12 mouse cellular contexts compared by ENCODE assay signal in the genomic region with DNA sequence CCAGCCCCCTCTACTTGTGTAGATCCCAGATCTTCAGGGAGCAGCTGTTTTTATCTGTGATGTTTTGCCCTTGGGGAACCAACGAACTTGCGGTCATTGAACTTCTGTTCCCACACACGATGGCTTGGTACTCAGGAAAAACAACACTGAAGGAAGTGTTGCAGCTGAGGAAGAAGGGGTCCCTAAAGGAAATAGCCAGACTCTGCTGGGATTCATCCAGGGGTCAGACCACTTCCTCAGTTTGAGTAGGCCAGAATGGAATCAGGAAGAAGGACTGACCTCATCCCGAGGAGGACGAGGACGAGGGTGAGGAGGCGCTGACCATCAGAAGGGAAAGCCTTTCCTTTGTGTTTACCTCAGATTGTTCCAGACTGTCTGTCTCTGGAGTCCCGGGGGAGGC. TPM values are rescaled to one million over a fixed set of nuclear protein-coding genes. Genes with fewer than 3 reads are reported as not detected.
DNase-seq lines count a peak whose midpoint lies in the region; ATAC-seq lines count a peak whose summit lies in the region.
"Had no signal": no experiment of that assay in that cellular context is flagged by ENCODE, and none has a peak within 500 bp of the region (broad histone marks: within the 10 kb centered on the region; RNA-seq: fewer than 3 reads in every experiment).

No protein-coding gene starts in this region.

- no peaks in the 10 kb centered on the region for H3K4me1 ChIP-seq in heart, embryonic 11.5 days (ENCODE audit: control insufficient read depth, insufficient read depth, low read length)
- H3K4me1 ChIP-seq in heart, embryonic 15.5 days (replicated peaks): no peaks in the 10 kb centered on the region
- H3K4me1 ChIP-seq in midbrain, embryonic 11.5 days (ENCODE audit: control insufficient read depth, insufficient read depth, low read length): no peaks in the 10 kb centered on the region
- H3K4me1 ChIP-seq: liver, embryonic 13.5 days had no signal

- no peak overlapping the region for H3K4me2 ChIP-seq in heart, embryonic 11.5 days
- no peak overlapping the region for H3K4me2 ChIP-seq in heart, embryonic 15.5 days
- no peak overlapping the region for H3K4me2 ChIP-seq in midbrain, embryonic 11.5 days
- H3K4me2 ChIP-seq: liver, embryonic 13.5 days had no signal

- no peak overlapping the region for H3K4me3 ChIP-seq in heart, embryonic 11.5 days (ENCODE audit: low read depth, low read length)
- no peak overlapping the region for H3K4me3 ChIP-seq in heart, embryonic 15.5 days
- H3K4me3 ChIP-seq in midbrain, embryonic 11.5 days (ENCODE audit: low read depth, low read length): no peak overlapping the region
- H3K4me3 ChIP-seq: liver, embryonic 13.5 days had no signal

- ATAC-seq in heart, embryonic 11.5 days (replicated peaks; ENCODE audit: insufficient number of reproducible peaks, low FRiP score, low TSS enrichment): no peak
- peak; percentile 66; the same call in 1 of the 2 replicates for ATAC-seq in heart, embryonic 15.5 days (replicated peaks; ENCODE audit: insufficient number of reproducible peaks, insufficient read depth, low FRiP score, low read depth)
- no peak for ATAC-seq in midbrain, embryonic 11.5 days (ENCODE audit: low FRiP score)

- no peaks in the 10 kb centered on the region for H3K36me3 ChIP-seq in heart, embryonic 11.5 days (ENCODE audit: control insufficient read depth, insufficient read depth, low read length)
- H3K36me3 ChIP-seq in heart, embryonic 15.5 days: peaks cover 8% of the 10 kb centered on the region; the same call in 1 of the 2 replicates
- no peaks in the 10 kb centered on the region for H3K36me3 ChIP-seq in midbrain, embryonic 11.5 days (ENCODE audit: control insufficient read depth, insufficient read depth, low read length)

- no peaks in the 10 kb centered on the region for H3K9me3 ChIP-seq in heart, embryonic 11.5 days (replicated peaks; ENCODE audit: control insufficient read depth, low read length)
- no peaks in the 10 kb centered on the region for H3K9me3 ChIP-seq in heart, embryonic 15.5 days (replicated peaks)
- H3K9me3 ChIP-seq in midbrain, embryonic 11.5 days (ENCODE audit: control insufficient read depth, low read length): no peaks in the 10 kb centered on the region
- H3K9me3 ChIP-seq: liver, embryonic 13.5 days had no signal

- no peak overlapping the region for H3K9ac ChIP-seq in heart, embryonic 11.5 days (ENCODE audit: low read depth, low read length)
- no peak overlapping the region for H3K9ac ChIP-seq in heart, embryonic 15.5 days
- H3K9ac ChIP-seq in midbrain, embryonic 11.5 days (ENCODE audit: low read length): no peak overlapping the region
- H3K9ac ChIP-seq: liver, embryonic 13.5 days had no signal

- no peaks in the 10 kb centered on the region for H3K27me3 ChIP-seq in heart, embryonic 11.5 days (ENCODE audit: control insufficient read depth, insufficient read depth, low read length)
- no peaks in the 10 kb centered on the region for H3K27me3 ChIP-seq in heart, embryonic 15.5 days
- no peaks in the 10 kb centered on the region for H3K27me3 ChIP-seq in midbrain, embryonic 11.5 days (ENCODE audit: control insufficient read depth, insufficient read depth, low read length)
- H3K27me3 ChIP-seq: liver, embryonic 13.5 days had no signal

- H3K27ac ChIP-seq in heart, embryonic 11.5 days (ENCODE audit: low read depth, low read length): no peak overlapping the region
- 0 out of 2 replicates have a peak overlapping the region, but pooled peaks have one; percentile 8 for H3K27ac ChIP-seq in heart, embryonic 15.5 days
- H3K27ac ChIP-seq in midbrain, embryonic 11.5 days (ENCODE audit: low read depth, low read length): no peak overlapping the region
- H3K27ac ChIP-seq: liver, embryonic 13.5 days had no signal

- peak; percentile 99 for DNase-seq in heart, adult 11 months
- peak; percentile 83 for DNase-seq in kidney, postnatal 10 days
- DNase-seq in lung, postnatal 36 days: peak; percentile 59
- no peak for DNase-seq in midbrain, embryonic 11.5 days (ENCODE audit: low spot score, missing footprints)
- DNase-seq in layer of hippocampus, adult 8-10 months (ENCODE audit: low spot score in 2 of 2): no peak
- no peak for DNase-seq in thymus, postnatal 0 days (ENCODE audit: low spot score)
- DNase-seq: cerebellum, adult 18-20 months; liver, embryonic 13.5 days had no signal

- 44% methylated on average over 8 of the region's 8 CpGs for WGBS in heart, embryonic 11.5 days (ENCODE audit: insufficient replicate concordance)
- 59% methylated on average over 8 of the region's 8 CpGs for WGBS in heart, embryonic 15.5 days
- WGBS in midbrain, embryonic 11.5 days: 83% methylated on average over 8 of the region's 8 CpGs

RNA-seq across cellular contexts. Expression of gene Gm26741, which starts 49.4 kb away (rescaled TPM):
- not detected in 2 replicates for polyA plus RNA-seq in heart, embryonic 11.5 days (2014; fragmentation: Nextera tagmentation; extraction: Ambion mirVana)
- polyA plus RNA-seq in heart, embryonic 15.5 days (2015; fragmentation: Nextera tagmentation; extraction: Ambion mirVana): not detected in 2 replicates
- not detected in 2 replicates for polyA plus RNA-seq in midbrain, embryonic 11.5 days (2014; fragmentation: Nextera tagmentation; extraction: Ambion mirVana)
- not detected for total RNA-seq in layer of hippocampus, adult 8-10 months (2022)
- not detected in 2 replicates for polyA plus RNA-seq in thymus, postnatal 0 days (2015; fragmentation: Nextera tagmentation; extraction: Ambion mirVana)
- polyA plus RNA-seq: C2C12; liver, embryonic 13.5 days; neural tube, embryonic 14.5 days had no signal

Comparison
In these comparisons a context has a peak if more than half of its experiments do, and no peak if none do; other contexts are left out.
1. DNase-seq: peak in heart, adult 11 months (single experiment), kidney, postnatal 10 days (single experiment) and lung, postnatal 36 days (single experiment); none in midbrain, embryonic 11.5 days (single experiment), layer of hippocampus, adult 8-10 months (0 of 2) and thymus, postnatal 0 days (single experiment).